Mouse (Mus musculus) spleen, adult 12 weeks (tissue): ENCODE data around the gene Nedd9.
"Not testable (repeated sequence)": the region's sequence is repeated elsewhere in the genome, so short reads cannot be mapped to it uniquely, and the experiment has no call there.

ENCODE experiments used
- DNase-seq: peaks from one replicate; pipeline ENCODE4 v3.0.0; 2022; ENCODE audit warnings: low spot score

The Nedd9 gene

DNA sequence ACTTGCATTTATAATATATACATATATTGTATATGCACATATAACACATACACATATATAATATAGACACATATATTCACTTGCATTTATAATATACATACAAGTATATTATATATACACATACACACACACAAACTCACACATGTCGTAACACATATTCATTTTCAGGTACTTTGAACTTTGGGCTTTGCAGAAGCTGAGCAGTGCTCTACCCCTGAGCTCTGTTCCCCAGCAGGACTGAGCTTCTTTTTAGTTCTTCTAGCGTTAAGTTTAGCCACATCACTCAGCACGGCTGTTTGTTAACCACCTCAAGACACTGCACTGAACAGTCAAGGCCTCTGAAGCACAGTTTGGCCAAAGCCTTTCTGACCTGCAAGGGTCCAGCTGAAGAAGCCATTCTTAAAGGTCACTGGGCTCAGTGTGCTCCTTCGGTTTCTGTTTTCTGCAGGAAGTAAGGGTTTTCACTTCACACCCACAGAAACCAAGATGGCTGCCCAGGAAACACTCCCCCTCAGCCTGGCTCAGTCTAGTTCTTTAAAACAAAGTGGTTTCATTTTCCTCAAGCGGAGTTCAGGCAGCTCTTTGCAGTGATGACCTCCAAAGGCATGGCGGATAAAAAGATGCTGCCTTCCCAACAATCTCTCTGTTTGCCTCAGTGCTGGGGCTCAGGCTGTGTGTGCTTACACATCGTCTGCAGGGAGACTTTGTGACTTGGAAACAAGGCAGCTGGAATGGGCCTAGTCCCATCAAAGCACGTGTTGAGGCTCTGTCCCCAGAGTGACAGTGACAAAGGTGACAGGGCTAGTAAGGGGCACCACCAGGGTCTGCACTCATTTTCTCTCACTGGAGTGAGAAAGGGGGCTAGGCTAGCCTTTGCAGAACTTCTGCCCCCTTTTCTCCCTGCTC, 114.4 kb downstream of the Nedd9 start:
- DNase-seq: no peak

DNA sequence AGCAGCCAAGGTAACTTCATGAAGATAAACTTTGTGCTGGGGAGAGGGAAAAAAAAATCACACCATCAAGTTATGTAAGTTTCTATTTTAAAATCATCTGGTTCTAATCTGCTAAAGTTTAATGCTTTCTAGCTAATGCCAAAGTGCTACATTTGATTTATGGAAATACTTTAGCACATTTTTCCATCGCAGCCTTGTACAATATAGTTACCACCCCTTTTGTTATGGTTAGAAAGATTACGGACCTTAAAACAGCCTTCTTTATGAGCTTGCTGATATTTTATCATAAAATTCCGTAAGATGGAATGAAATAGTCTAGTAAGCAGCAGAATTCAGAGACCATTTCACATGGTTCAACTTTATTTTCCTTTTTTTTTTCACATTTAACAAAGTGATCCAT, 115.6 kb downstream of the Nedd9 start:
- no peak for DNase-seq

DNA sequence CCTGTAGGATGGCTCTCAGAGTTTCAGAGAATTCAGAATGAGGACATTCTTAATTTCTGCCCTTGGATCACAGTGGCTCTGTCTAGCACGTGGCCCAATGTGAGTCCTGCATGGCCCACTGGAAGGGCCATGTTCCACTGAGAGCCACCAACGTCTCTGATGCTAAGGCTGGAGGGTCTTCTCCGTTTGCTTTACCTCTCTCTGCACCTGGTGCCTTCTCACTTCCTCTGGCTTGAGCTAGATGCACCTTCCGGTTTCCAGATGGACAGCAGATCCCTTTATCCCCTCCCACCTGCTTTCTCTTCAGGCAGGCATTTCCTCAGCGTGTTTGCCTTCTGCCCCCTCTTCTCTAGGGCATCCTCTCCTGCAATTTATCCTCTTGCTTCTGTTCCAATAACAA, 118.5 kb downstream of the Nedd9 start:
- no peak for DNase-seq

DNA sequence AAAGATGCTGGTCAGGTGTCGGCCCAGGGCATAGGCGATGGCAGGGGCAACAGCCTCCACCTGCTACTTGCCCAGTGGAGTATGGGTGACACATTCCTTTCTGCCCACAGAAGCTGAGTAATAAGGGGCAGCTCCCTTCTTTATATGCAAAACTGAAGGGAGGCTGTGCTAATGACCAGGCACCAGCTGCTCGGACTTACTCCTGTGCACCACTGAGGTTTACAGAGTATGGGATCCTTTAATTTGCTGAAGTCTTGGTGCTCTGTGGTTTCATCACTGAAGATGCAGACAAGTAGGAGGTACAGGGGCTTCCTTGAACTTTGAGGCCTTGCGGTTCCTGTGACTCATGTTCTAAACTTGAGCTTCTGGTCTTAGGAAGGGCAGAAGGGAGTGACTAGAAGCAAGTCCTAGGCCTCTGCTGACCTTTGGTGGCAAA, 120.0 kb downstream of the Nedd9 start:
- no peak for DNase-seq

DNA sequence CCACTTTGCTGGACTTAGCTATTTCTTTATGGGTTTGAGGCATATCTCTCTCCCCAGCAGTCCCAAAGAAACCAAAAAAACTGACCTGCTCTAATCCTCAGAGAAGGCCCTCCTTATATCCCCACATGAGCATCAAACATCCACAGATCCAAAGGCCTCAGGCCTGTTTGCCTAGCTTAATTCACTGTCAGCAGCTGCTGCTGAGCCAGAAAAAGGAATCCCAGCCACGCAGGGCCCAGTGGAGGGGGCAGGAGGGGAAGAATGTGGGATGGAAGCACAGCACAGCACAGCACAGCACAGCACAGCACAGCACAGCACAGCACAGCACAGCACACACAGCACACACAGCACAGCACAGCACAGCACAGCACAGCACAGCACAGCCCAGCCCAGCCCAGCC, 120.6 kb downstream of the Nedd9 start:
- not testable (repeated sequence) for DNase-seq

DNA sequence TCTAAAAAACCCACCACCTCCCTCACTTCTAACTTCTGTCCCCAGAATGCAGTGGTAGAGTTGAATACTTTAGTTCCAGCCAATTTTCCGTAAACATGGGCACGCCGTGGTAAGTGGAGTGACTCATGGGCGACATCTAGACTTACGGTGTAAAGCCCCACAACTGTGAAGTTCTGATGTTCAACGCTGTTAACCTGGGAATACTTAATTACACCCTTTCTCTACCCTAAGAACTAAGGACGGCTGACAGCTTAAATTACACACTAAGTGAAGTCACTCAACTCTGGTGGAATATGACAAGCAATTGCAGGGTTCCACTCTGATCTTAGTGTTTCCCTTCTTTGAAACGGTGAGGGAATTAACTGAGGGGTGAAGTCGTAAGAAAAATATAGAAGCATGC, 122.9 kb downstream of the Nedd9 start:
- DNase-seq: no peak

DNA sequence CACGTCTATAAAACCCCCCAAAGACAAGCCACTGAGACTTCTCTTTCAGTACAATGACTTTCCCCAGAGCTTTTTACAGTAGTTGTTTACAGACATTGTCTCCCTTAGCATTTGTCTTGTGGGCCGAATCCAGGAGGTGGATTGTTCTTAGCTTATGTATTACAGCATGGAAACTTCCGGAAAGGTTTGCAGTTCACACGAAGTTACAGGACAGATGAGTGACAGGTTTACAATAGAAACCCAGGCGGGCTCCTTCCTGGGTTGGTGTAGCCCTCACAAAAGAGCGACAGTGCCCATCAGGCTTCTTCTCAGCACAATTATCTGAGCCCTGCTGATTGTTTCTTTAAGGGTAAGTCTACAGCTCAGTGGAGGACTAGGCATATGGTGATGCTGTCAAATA, 124.3 kb downstream of the Nedd9 start:
- no peak for DNase-seq

DNA sequence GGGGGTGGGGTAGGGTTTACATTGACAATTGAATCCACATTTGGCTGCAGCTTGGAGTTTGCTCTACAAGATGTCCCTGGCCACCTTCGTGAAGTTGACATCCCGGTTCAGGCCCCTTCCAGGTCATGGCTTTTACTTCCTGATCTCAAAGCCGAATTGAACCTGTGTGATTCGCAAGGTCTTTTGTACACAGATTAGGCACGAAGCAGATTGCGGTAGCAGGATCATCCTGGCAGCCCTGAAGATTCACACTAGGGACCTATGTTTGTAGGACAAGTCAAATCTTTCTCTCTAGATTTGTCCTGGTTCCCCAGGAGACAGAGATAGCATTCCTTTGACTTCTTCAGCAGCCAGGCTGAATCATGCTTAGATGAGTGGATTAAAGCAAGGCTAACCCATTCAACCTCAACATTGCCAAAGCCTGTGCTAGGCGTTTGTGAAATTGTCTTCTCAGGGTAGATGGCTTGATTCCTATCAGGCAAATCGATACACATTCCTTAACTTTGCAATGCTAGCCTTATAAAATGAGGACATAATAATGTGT, 126.8 kb downstream of the Nedd9 start:
- DNase-seq: no peak

DNA sequence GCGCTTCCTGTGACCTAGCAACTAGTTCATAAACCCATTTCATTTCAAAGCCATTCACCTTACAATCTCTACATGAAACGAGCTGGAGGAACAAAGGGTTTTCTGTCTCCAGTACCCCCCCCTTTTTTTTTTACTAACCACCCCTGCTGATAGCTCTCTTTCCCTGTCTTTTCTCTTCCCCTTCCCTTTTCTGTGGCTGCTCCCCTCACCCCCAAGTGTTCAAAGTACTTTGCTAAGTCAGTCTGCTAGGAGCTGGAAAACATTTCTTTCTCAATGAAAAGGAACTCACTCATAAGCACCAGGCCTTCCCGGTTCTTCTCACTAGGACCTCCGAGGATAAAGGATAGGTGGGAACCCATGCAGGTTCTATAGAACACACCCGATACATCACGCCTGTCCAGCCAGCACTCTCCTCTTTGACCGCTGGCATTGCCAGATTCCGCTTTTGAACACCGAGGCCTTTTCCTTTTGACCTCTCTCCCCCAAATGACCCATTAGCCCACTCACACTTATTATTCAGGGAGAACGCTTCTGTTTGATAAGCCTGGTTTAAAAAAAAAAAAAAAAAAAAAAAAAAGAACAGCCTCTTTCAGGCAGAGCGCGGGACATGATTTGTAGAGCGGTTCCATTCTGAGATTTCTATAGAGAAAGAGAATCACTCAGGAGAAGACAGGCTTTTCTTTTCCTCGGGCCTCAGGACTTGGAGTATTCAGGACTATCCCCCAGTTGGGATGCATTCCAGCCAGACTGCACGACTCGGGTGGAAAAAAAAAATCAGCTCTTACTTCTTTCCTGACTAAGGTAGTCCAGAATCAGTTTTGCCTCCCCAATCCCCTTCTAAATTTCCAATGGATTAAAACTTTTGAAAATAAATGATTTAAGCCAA, 127.6 kb downstream of the Nedd9 start:
- DNase-seq: no peak

DNA sequence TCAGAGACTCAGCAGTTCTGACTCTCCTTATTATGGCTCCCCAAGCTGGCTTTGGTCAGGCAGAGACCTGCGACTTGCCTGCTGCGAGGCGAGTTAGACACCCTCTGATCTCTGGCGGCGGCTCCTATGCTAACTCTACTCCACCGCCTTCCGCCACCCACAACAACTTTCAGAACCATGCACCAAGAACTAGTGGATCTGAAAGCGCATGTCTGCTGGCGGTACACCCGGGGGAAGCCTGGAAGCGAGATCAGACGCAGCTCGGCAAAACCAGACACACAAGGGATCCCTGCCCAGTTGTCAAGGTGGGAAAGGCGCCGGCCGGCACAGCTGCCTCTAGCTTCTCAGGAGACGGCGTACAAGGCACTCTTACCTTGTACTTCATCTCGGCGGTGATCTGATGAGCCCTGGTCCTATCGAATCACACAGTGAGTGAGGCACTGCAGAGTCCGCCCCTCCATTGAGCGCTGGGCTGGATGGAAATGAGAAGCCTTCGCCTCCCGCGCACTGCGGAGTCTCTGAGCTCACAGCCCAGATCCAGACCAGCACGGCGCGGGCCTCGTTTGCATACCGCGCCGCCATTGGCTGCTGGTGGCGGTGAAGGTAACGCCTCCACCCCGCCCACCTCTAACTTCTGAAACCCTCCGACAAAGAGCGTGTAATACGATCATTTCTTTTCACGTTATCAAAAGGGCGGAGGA, 128.5 kb downstream of the Nedd9 start:
- peak; percentile 75 for DNase-seq

DNA sequence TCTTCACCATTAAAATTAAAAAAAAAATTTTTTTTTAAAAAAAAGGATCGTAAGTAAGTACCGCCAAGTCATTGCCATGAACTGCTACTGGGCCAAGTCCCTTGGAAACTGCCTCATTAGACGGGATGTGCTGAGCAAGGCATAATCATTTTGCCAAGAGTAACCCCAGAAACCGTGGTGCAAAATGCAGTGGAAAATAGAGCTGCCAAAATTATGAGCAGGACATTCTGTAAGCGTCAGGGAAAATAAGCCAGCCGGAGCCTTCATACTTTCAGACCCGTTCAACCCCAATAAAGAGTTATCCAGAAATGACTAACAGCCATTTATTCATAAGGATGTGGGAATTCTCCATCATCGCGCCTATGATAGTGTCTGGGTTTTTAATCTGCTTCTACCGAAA, 129.2 kb downstream of the Nedd9 start:
- DNase-seq: no peak

DNA sequence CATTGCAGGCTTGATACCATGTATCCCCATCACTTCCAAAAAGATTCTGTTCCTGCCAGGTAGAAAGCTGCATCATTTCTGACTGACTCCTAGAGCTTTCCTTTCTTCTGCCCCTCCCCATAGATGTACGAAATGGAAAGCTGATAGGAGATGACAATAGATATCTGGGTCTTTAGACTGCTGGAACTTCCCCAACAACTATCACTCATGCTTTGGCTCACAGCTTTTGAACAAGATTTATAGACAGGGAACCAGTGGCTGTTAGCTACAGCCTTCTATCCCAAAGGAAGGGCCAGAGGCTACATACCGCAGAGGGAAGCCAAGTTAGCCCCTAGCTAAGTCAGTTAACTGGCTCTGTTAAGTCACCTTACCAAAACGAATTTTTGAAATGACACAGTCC, 129.6 kb downstream of the Nedd9 start:
- no peak for DNase-seq

DNA sequence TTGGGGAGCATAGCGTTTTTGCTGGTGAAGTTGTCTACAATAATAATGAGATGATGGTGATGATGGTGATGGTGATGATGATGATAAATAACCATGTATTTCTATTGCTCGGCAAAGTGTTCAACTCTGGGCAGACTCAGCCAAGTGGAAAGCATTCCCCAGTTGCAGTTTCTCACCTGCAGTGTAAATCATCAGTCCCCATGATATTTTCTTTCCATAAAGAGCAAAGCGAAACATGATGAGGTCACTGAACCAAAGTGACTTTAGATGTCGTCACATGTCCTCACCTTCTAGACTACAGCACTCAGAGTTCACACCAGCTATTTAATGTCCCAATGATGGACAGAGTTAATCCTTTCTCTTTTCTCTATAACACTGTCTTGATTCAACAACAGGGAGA, 130.0 kb downstream of the Nedd9 start:
- DNase-seq: no peak

DNA sequence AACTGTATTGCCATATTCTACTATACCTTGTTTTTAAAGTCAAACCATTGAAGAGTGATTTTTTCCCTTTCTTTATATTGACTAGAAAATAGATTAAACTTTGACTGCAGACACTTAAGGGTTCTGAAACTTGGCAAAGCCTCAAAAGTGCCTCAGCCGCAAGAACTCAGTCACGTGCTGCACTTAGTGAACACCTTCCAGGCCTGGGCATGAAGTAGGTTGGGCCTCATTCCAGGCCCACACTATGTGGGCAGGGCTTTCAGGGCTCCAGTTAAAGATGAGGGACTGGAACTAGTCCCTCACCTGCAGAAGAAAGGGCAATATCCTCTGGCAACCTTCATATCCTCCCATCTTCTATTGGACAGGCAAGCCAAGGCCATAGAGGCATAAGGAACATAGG, 131.6 kb downstream of the Nedd9 start:
- DNase-seq: no peak

DNA sequence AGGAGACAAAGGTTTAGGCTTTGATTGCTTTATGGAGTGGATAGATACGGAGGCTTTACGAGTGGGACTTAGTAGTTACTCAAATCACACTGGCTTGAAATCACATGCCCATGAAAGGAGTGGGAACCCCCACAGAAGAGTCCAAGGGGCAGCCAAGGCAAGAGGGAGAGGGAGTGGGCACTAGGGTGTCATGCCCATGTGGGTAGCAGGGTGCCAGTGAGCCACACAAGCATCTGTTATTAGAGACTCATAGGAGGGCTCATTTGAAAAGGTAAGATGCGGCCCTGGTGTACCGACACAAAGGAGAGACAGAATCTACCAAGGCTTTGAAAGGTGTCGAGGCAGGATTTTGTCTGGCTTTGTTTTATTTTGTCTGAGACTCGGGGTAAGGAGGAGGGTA, 132.6 kb downstream of the Nedd9 start:
- DNase-seq: no peak

DNA sequence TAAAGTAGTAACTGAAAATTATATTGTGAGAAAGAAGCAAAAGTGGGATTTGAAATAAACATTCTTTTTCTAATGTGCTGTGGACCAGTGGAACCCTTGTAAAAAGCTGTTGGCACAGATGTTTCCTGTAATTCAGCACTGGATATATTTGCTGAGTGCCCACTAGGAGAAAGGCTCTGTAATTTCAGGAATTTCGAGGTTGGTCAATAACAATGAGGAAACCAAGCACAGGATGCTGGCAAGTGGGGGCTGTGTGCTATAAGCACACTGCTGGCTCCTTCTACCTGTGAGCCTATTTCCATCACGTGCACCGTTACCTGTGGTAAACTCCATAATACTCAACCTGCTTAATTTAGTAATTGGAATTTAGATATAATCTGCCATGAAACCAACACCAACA, 133.5 kb downstream of the Nedd9 start:
- DNase-seq: no peak

DNA sequence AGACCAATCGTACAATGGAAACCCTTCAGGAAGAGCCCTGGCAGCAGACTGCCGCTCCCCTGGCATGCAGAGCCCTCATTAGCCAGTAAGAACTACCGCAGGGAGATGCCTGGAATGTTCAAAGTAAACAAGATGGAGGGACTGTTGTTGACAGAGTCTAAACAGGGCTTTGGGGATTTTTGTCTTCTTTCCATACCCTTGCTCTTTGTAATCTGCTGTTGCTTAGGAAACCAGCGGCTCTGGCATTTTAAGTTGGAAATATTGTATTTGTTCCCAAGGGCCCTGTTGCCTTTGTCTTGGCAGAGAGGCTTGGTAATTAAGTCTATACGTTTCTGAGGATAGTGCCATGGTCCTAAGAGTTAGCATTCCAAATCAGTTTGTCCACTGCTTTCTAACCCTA, 134.8 kb downstream of the Nedd9 start:
- DNase-seq: no peak

DNA sequence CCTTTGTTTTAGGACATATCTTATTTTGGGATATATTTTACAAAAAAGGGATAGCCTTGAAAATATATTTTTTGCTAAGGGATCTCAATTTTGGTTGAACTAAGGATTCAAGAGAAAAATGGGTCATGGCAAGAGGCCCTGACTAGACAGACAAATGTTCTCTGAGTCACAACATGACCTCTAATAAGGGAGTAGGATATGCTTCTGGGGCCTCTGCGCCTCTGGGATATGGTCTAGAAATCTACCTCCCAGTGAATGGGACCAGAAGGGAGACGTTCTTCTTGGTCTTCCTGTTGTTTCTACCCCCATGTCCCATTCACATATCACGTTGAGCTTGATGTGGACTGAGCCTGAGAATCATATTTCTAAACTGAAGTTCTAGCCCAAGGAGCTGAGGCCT, 136.6 kb downstream of the Nedd9 start:
- no peak for DNase-seq

DNA sequence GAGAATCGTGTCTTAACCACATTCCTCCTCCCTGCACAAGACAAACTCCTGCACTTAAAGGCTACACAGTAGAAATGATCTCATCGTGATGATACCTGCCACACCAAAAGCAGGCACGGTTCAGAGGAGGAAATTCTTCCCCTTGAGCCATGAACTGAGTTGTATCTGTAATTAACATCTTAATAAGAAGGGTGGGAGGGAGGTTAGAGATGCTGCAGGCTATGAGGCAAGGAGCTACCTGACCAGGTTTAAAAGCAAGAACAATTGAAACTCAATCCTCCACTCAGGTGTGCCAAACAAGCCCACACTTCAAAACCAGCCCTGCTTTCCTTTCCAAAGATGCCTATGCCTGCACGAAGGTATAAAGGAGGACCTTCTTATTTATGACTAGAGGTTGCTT, 137.4 kb downstream of the Nedd9 start:
- DNase-seq: no peak

DNA sequence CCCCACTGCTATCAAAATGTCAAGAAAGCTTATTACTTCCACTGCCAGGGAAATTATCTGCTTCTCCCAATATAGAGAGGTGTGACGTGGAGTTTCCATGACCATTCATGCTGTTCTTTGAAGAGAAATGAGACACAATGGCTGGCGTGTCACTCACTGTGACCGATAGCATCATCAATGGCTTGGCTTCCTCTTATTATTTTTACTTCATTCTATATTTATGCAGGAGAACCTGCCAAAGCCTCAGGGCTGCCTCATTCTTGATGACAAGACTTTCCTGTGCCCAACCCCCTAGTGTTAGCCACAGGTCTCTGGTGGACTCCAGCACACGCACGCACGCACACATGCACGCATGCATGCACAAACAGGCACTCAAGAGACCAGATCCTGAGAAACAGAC, 141.4 kb downstream of the Nedd9 start:
- DNase-seq: no peak

DNA sequence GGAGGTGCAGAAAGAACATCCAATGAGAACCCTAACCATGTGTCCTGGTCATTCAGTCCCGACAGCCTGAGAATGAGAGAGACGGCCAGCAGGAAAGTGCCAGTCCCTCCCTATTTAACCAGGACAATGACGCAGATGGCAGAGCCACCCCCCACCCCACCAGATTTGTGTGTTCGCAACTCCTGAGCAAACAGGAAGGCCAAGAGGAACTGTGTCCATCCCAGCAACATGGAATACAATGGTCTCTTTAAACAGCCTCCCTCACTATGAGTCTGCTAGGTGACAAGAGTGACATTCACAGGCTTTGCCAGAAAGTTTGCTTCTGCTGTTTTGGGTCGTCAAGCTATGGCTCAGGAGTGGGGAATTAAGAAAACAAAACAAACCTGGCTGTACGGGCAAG, 141.9 kb downstream of the Nedd9 start:
- DNase-seq: no peak

DNA sequence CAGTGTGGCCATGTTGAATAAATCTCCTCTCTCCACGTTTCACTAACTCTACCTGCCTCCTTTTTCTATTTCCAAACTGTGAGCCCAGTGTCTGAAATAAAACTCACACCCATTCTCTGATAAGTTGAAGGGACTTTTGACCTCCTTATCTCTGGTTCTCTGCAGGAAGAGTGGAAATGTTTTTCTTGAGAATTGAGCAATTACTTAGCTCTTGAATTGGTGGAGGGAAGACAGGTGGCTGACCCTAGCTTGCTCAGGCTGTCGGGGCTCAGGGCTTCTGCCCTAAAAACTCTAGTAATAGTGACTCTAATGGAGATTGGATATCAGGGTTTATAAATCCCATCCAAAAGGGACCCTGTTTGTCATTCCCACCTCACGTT, 143.3 kb downstream of the Nedd9 start:
- no peak for DNase-seq
